Mouse (Mus musculus) urinary bladder, adult 2 months (tissue): ENCODE data around the gene Hpf1. TPM values are rescaled to one million over a fixed set of nuclear protein-coding genes. Genes with fewer than 3 reads are reported as not detected.
A peak's percentile ranks its signal among the peaks of the same experiment; 100 is the strongest.

ENCODE experiments used
- DNase-seq: peaks from one replicate; pipeline ENCODE4 v3.0.0; 2022; ENCODE audit warnings: low spot score
- polyA plus RNA-seq: library from polyadenylated mRNA; depleted of rRNA; stranded (reverse); fragments of >200 nt; gene quantifications from 2 replicates; pipeline ENCODE4 v1.2.3, GENCODE M21; 2012; rRNA removed

Hpf1 gene
- polyA plus RNA-seq, 1 experiment = 28.8 TPM

GRCm38 (mm10) chr8:60895878-60896277 is 5.7 kb downstream of the Hpf1 start:
- DNase-seq = no peak

DNA sequence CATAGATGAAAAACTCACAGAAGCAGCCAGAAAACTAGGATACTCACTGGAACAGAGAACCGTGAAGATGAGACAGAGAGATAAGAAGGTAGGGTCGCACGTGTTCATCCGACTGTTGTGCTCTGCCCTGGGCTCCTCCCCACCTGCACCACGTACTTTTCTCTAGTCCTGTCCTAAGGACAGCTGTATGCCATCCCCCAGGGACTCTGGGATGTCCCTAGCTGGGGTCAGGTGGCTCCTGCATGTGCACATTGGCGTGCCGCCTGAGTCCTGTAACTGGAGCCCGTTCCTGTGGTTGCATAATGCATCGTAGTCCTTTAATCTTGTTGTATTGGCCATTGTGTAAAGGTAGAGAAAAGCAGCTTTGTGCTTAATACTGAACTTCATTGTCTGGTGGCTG is 9.9 kb downstream of the Hpf1 start:
- no peak for DNase-seq

DNA sequence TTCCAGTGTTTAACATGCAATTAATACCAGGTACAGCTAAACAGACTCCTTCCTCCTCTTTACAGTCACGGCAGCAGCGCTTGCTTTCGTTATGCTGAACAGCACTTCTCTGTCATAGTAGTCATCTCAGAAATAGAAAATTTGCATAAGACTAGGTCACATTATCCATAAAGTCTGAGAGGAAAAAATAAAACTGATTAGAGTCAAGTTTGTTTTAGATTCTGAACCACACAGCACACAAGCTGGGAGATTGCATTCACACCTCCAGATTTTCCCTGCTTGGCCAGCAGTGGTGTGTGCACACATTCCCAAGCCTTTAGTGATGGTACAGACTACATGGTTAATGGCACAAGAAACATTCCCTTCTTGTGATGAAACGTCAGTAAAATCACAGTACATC is 21.9 kb downstream of the Hpf1 start:
- no peak for DNase-seq

DNA sequence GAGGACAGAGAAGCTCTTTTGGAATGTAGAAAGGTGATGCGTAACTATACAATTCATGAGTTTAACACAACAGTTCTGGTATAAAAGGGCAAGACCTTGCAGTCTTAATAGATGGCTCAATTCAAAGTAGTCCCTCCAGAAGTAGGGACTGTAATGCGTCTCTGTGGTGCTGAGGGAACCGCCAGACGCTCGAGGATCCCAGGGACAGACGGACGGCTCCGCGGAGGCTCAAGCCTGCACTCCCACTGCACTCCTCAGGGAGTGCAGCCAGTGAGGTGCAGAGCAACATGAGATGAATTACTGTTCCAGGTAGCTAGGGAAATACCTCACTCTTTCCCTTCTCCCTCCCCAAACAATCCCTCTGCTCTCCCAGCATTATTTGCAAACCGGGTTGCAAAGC is 22.3 kb downstream of the Hpf1 start:
- no peak for DNase-seq

DNA sequence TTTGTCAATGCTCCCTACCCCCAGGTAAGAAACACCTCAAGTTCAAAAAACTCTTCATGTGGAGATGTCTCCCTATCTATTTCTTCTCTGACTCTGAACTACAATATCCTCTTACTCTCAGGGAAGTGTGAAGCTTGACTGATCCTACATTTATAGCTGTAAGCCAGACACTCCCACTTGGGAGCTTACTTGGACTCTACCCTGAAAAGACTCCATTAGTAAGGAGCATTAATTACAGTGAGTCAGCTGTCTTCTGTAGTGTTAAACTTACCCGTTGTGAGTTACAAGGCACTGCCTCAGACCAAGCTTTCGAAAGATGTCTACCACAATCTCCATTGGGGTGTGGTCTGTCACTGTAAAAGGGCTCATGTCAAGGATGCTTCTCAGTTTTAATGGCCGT is 28.9 kb downstream of the Hpf1 start:
- no peak for DNase-seq

- DNase-seq = no peak
Observed at GRCm38 (mm10) chr8:60920176-60920575, 30.0 kb downstream of the Hpf1 start.

DNA sequence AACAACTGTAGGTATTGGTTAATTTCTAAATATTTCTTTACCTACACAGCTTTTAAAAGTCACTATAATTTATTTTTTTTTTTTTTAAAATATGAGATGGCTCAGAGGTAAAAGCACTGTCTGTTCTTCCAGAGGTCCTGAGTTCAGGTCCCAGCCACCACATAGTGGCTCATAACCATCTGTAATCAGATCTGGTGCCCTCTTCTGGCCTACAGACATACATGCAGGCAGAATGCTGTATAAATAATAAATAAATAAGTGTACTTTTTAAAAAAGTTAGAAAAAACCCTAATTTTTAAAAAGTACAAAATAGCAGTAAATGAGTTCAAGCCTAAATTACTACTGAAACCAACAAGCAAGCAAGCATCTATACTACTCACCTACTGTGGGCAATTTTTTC is 43.4 kb downstream of the Hpf1 start:
- DNase-seq = no peak

GRCm38 (mm10) chr8:60938717-60939424 is 48.7 kb downstream of the Hpf1 start:
- no peak for DNase-seq

DNA sequence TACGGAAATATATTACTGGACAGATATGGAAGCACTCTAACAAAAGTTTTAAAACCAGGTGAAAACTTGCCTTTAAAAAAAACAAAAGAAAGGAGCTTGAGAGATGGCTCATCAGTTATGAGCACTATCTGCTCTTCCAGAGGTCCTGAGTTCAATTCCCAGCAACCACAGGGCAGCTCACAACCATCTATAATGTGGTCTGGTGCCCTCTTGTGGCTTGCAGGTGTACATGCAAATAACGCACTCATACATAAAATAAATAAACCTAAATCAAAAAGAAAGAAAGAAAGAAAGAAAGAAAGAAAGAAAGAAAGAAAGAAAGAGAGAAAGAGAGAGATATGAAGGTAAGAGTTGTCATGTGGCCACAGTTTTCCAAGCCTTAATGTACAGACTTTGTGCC is 52.6 kb downstream of the Hpf1 start:
- no peak for DNase-seq

DNA sequence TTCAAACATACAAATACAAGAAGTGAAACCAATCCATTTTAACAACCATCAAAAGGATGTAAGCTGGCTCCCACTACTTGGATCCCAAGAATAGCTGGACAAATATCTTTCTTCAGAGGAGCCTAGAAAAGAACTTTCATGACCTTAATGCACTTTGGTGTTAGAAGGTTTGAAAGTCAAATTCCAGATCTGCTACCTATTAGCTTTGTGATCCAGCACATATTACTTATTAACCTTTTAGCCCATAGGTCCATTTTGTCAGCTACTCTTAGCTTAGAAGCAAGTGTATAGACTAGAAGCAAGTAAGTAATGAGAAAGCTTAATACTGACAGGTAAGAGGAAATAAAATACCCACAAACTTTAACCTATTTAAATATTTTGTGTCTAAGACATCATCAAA is 57.3 kb downstream of the Hpf1 start:
- DNase-seq = no peak

DNA sequence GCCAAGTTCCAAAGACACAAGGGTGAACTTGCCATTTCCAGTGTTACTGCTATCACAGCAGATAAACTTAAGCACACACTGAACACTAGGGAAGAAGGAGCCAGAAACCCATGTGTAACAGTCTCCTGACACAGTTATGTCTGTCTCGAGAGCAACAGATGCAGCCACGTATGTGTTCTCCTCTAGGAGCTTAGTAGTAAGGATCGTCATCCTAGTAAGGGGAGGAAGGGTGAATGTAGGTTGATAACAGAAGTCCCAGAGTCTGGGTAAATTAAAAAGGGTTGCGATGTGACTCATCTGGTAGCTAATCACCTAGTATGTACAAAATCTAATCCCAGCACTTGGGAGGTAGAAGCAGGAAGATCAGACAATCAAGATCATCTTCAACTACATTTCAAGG is 59.6 kb downstream of the Hpf1 start:
- no peak for DNase-seq

GRCm38 (mm10) chr8:60951271-60951670 is 61.1 kb downstream of the Hpf1 start:
- no peak for DNase-seq

- DNase-seq = no peak
Observed at GRCm38 (mm10) chr8:60951757-60952156, 61.5 kb downstream of the Hpf1 start.

- no peak for DNase-seq
Observed at GRCm38 (mm10) chr8:60952803-60953202, 62.6 kb downstream of the Hpf1 start.

DNA sequence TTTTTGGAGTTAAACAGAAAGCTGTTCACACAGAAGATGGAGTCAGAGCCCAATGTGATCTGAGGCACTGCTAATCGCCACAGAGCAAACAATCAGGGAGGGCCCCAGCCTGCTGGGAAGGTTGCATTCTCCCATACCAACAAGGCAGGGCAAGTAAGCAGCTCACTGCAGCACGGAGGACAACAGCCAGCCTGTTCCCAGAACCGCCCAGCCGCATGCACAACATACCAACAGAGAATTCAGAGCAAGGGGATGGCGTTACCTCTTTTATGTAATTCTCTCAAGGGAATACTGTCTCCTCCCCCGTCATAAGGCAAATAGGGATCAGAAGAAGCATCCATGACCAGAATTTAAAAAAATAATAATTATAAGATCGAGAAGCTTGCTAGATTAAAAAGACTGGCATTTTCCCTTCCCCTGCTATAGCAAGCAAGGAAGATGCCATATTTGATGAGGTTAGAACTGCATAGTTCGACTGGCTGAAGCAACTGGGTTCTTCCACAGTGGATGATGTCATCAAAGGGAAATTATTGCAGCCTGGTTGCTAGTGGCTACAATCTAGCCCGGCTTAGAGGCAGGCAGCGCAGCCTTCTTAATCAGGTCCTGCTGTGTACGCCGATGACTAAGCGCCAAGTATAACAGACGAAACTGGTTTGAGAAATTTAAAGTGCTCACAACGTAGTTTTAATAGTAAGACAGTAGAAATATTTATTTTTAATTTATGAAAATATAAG is 64.2 kb downstream of the Hpf1 start:
- DNase-seq = peak; percentile 38

GRCm38 (mm10) chr8:60956847-60957246 is 66.6 kb downstream of the Hpf1 start:
- no peak for DNase-seq

Other genes starting within 250 kb of the Hpf1 start
- 21.5 and 22.7 TPM in 2 replicates for gene Clcn3, start 92.9 kb downstream of the Hpf1 start, polyA plus RNA-seq
- 8.8 and 10.9 TPM in 2 replicates for gene Nek1, start 102.8 kb downstream of the Hpf1 start, polyA plus RNA-seq